Mouse (Mus musculus) midbrain, embryonic 16.5 days (tissue): ENCODE data around the gene Clns1a. TPM values are rescaled to one million over a fixed set of nuclear protein-coding genes. Genes with fewer than 3 reads are reported as not detected.
A peak's percentile ranks its signal among the peaks of the same experiment; 100 is the strongest.

ENCODE experiments used
- ATAC-seq: fragments of 200-750 bp; cut with Nextera tagmentation; 2 replicates; pipeline ENCODE4 v1.8.0; 2017; ENCODE audit warnings: moderate TSS enrichment
- H3K27ac ChIP-seq: fragments of 300-500 bp; sonication (generic); 2 replicates; pipeline ENCODE4 v1.5.1; 2014; ENCODE audit warnings: mild to moderate bottlenecking, low read length, mixed read lengths
- H3K27me3 ChIP-seq: fragments of 300-500 bp; sonication (generic); 2 replicates; pipeline ENCODE4 v1.6.1; 2014; ENCODE audit warnings: low read depth, low read length, mixed read lengths; ENCODE audit not compliant: control insufficient read depth, insufficient read depth
- H3K36me3 ChIP-seq: fragments of 300-500 bp; sonication (generic); 2 replicates; pipeline ENCODE4 v1.6.1; 2014; ENCODE audit warnings: mild to moderate bottlenecking, low read length, moderate library complexity, mixed read lengths; ENCODE audit not compliant: control insufficient read depth, insufficient read depth
- H3K4me1 ChIP-seq: fragments of 300-500 bp; sonication (generic); 2 replicates; pipeline ENCODE4 v1.6.1; 2014; ENCODE audit warnings: mild to moderate bottlenecking, low read length, mixed read lengths; ENCODE audit not compliant: control insufficient read depth, insufficient read depth
- H3K4me2 ChIP-seq: fragments of 300-500 bp; sonication (generic); 2 replicates; pipeline ENCODE4 v1.6.1; 2014; ENCODE audit warnings: mild to moderate bottlenecking, low read length, mixed read lengths
- H3K4me3 ChIP-seq: fragments of 300-500 bp; sonication (generic); 2 replicates; pipeline ENCODE4 v1.5.1; 2014; ENCODE audit warnings: low read depth, mild to moderate bottlenecking, low read length, moderate library complexity, mixed read lengths
- H3K9ac ChIP-seq: fragments of 300-500 bp; sonication (generic); 2 replicates; pipeline ENCODE4 v1.6.1; 2014; ENCODE audit warnings: low read depth, low read length, mixed read lengths
- H3K9me3 ChIP-seq: fragments of 300-500 bp; sonication (generic); replicated peaks from 2 replicates; pipeline ENCODE4 v1.6.1; 2014; ENCODE audit warnings: mild to moderate bottlenecking, low read length, mixed read lengths; ENCODE audit not compliant: control insufficient read depth, poor library complexity, severe bottlenecking
- WGBS: fragments of 180-500 bp; shearing (Covaris S2); extraction: QIAGEN DNeasy Blood & Tissue Kit; methylation state at CpG from one replicate; pipeline ENCODE4 v1.1.7; 2014; 5-methylcytosine and 5-hydroxymethylcytosine counted together
- polyA plus RNA-seq: library from polyadenylated mRNA; unstranded; fragments of >200 nt; fragmentation: Nextera tagmentation; extraction: Ambion mirVana; gene quantifications from 2 replicates; pipeline ENCODE4 v1.2.1, GENCODE M21; 2015

Clns1a gene
- polyA plus RNA-seq, 1 experiment from 2014 or later = 167 TPM

GRCm38 (mm10) chr7:97747787-97748497, 51.5 kb downstream of the Clns1a start:
- WGBS = 26% methylated on average over 28 of the region's 28 CpGs
- Histone ChIP-seq H3K27ac (no peak overlapping the region), H3K9ac (no peak overlapping the region), H3K4me1 (no peaks in the 10 kb centered on the region; the same call in 1 of the 2 replicates), H3K36me3 (no peaks in the 10 kb centered on the region), H3K27me3 (no peaks in the 10 kb centered on the region), H3K4me2 (peak overlapping the region; percentile 29; the same call in 1 of the 2 replicates), H3K9me3 (no peaks in the 10 kb centered on the region), H3K4me3 (no peak overlapping the region)
- ATAC-seq = peak; percentile 82

- Histone ChIP-seq H3K9me3 (no peaks in the 10 kb centered on the region), H3K27ac (no peak overlapping the region), H3K4me2 (no peak overlapping the region; the same call in 1 of the 2 replicates), H3K9ac (no peak overlapping the region), H3K36me3 (no peaks in the 10 kb centered on the region), H3K27me3 (no peaks in the 10 kb centered on the region), H3K4me3 (no peak overlapping the region), H3K4me1 (no peaks in the 10 kb centered on the region; the same call in 1 of the 2 replicates)
- 52% methylated on average over 10 of the region's 10 CpGs for WGBS
- ATAC-seq = peak; percentile 47; the same call in 1 of the 2 replicates
These were observed 52.2 kb downstream of the Clns1a start for GRCm38 (mm10) chr7:97748527-97749206.

GRCm38 (mm10) chr7:97749207-97750190, 53.1 kb downstream of the Clns1a start:
- H3K4me2 ChIP-seq = peak overlapping the region; percentile 9; the same call in 1 of the 2 replicates
- H3K9ac ChIP-seq = no peak overlapping the region
- no peaks in the 10 kb centered on the region; the same call in 1 of the 2 replicates for H3K4me1 ChIP-seq
- ATAC-seq = no peak
- H3K4me3 ChIP-seq = no peak overlapping the region
- no peak overlapping the region for H3K27ac ChIP-seq
- no peaks in the 10 kb centered on the region for H3K36me3 ChIP-seq
- no peaks in the 10 kb centered on the region for H3K9me3 ChIP-seq
- WGBS = 23% methylated on average over 19 of the region's 19 CpGs
- H3K27me3 ChIP-seq = no peaks in the 10 kb centered on the region

GRCm38 (mm10) chr7:97756967-97757881, 60.8 kb downstream of the Clns1a start:
- peak; percentile 92 for ATAC-seq

GRCm38 (mm10) chr7:97764591-97764990, 68.2 kb downstream of the Clns1a start:
- ATAC-seq = no peak
- H3K4me2 ChIP-seq = no peak overlapping the region
- no peaks in the 10 kb centered on the region for H3K9me3 ChIP-seq
- H3K27ac ChIP-seq = no peak overlapping the region
- no peak overlapping the region for H3K4me3 ChIP-seq
- H3K27me3 ChIP-seq = no peaks in the 10 kb centered on the region
- H3K4me1 ChIP-seq = no peaks in the 10 kb centered on the region
- WGBS = 87% methylated on average over 11 of the region's 11 CpGs
- no peaks in the 10 kb centered on the region for H3K36me3 ChIP-seq
- no peak overlapping the region for H3K9ac ChIP-seq

More at GRCm38 (mm10) chr7:97756967-97757881, 60.8 kb downstream of the Clns1a start:
- WGBS = 21% methylated on average over 18 of the region's 18 CpGs
- Histone ChIP-seq H3K9me3 (no peaks in the 10 kb centered on the region), H3K4me1 (0 out of 2 replicates have a peak, but pooled peaks cover 5% of the 10 kb centered on the region), H3K9ac (peak overlapping the region; percentile 1; the same call in 1 of the 2 replicates), H3K4me3 (peak overlapping the region; percentile 7; the same call in 1 of the 2 replicates), H3K27me3 (no peaks in the 10 kb centered on the region), H3K27ac (peak overlapping the region; percentile 28), H3K4me2 (peak overlapping the region; percentile 36), H3K36me3 (no peaks in the 10 kb centered on the region)

- H3K36me3 ChIP-seq = no peaks in the 10 kb centered on the region
- H3K27ac ChIP-seq = no peak overlapping the region
- no peaks in the 10 kb centered on the region for H3K9me3 ChIP-seq
- no peak overlapping the region for H3K9ac ChIP-seq
- no peaks in the 10 kb centered on the region for H3K4me1 ChIP-seq
- no peak overlapping the region for H3K4me3 ChIP-seq
- H3K27me3 ChIP-seq = no peaks in the 10 kb centered on the region
- no peak for ATAC-seq
- WGBS = 91% methylated on average over 21 of the region's 21 CpGs
- no peak overlapping the region for H3K4me2 ChIP-seq
These were observed 68.9 kb downstream of the Clns1a start for GRCm38 (mm10) chr7:97765181-97765962.

- no peaks in the 10 kb centered on the region for H3K36me3 ChIP-seq
- no peak overlapping the region for H3K4me2 ChIP-seq
- H3K9me3 ChIP-seq = no peaks in the 10 kb centered on the region
- no peak overlapping the region for H3K27ac ChIP-seq
- H3K9ac ChIP-seq = no peak overlapping the region
- H3K27me3 ChIP-seq = no peaks in the 10 kb centered on the region
- WGBS = 85% methylated on average over 5 of the region's 5 CpGs
- ATAC-seq = no peak
- H3K4me3 ChIP-seq = no peak overlapping the region
- H3K4me1 ChIP-seq = no peaks in the 10 kb centered on the region
These were observed 69.5 kb downstream of the Clns1a start for GRCm38 (mm10) chr7:97765963-97766347.
